In the genomic region with DNA sequence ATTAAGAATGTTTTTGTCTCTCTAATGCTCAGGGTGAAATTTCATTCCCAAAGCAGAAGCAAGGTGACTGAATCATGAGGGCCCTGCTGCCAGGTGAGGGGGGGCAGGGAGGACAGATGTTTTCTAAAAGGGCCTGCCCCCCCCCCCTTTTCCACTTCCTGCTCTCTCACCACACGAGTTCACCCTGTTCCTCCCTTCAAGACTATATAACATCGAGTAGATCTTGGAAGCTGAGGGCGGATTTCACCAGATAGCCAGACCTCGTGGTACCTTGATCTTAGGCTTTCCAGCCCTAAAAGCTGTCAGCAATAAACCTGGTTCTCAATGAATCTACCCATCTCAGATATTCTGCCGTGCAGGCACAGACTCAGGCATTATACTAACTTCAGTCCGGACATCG, we compare ENCODE assay signal across 21 mouse cellular contexts. TPM values are rescaled to one million over a fixed set of nuclear protein-coding genes. Genes with fewer than 3 reads are reported as not detected.
A peak's percentile ranks its signal among the peaks of the same experiment; 100 is the strongest.
DNase-seq lines count a peak whose midpoint lies in the region; ATAC-seq and TF ChIP-seq lines count a peak whose summit lies in the region.
"Had no signal": no experiment of that assay in that cellular context is flagged by ENCODE, and none has a peak within 500 bp of the region (broad histone marks: within the 10 kb centered on the region; RNA-seq: fewer than 3 reads in every experiment).

No protein-coding gene starts in this region.

- H3K27ac ChIP-seq in liver, embryonic 15.5 days (replicated peaks), result no peak overlapping the region
- no peak overlapping the region for H3K27ac ChIP-seq in liver, postnatal 0 days (ENCODE audit: low read depth)
- no peak overlapping the region for H3K27ac ChIP-seq in intestine, embryonic 16.5 days (ENCODE audit: low read length)
- no peak overlapping the region for H3K27ac ChIP-seq in midbrain, embryonic 10.5 days (replicated peaks)
- H3K27ac ChIP-seq: embryonic facial prominence, embryonic 13.5 days; forebrain, embryonic 13.5 days; heart, embryonic 13.5 days; hindbrain, embryonic 13.5 days; hindbrain, postnatal 0 days had no signal

- H3K4me1 ChIP-seq in liver, embryonic 15.5 days (replicated peaks), result peaks cover 17% of the 10 kb centered on the region
- peaks cover 3% of the 10 kb centered on the region for H3K4me1 ChIP-seq in liver, postnatal 0 days (ENCODE audit: insufficient read depth)
- H3K4me1 ChIP-seq in intestine, embryonic 16.5 days (ENCODE audit: control insufficient read depth, insufficient read depth, low read length), result no peaks in the 10 kb centered on the region
- peaks cover 18% of the 10 kb centered on the region for H3K4me1 ChIP-seq in midbrain, embryonic 10.5 days
- H3K4me1 ChIP-seq: embryonic facial prominence, embryonic 13.5 days; forebrain, embryonic 13.5 days; hindbrain, embryonic 13.5 days had no signal

- no peak overlapping the region for H3K9ac ChIP-seq in liver, embryonic 15.5 days
- H3K9ac ChIP-seq in liver, postnatal 0 days (replicated peaks), result no peak overlapping the region
- H3K9ac ChIP-seq in intestine, embryonic 16.5 days (ENCODE audit: low read depth, low read length), result no peak overlapping the region
- H3K9ac ChIP-seq: embryonic facial prominence, embryonic 13.5 days; forebrain, embryonic 13.5 days; forebrain, postnatal 0 days; heart, embryonic 13.5 days; hindbrain, embryonic 13.5 days had no signal

- no peak for TF ChIP-seq EP300 in liver, postnatal 0 days (IDR thresholded peaks at IDR 0.05; ENCODE audit: low read depth)

- 45% methylated on average over 7 of the region's 7 CpGs for WGBS in liver, embryonic 15.5 days (ENCODE audit: insufficient replicate concordance)
- WGBS in liver, postnatal 0 days (ENCODE audit: insufficient replicate concordance), result 39% methylated on average over 7 of the region's 7 CpGs
- 55% methylated on average over 7 of the region's 7 CpGs for WGBS in intestine, embryonic 16.5 days
- 74% methylated on average over 7 of the region's 7 CpGs for WGBS in midbrain, embryonic 10.5 days

- no peaks in the 10 kb centered on the region for H3K9me3 ChIP-seq in liver, embryonic 15.5 days (replicated peaks)
- H3K9me3 ChIP-seq in liver, postnatal 0 days (ENCODE audit: low read length), result no peaks in the 10 kb centered on the region
- H3K9me3 ChIP-seq in intestine, embryonic 16.5 days (ENCODE audit: control insufficient read depth, low read length), result peaks cover 5% of the 10 kb centered on the region; the same call in 1 of the 2 replicates
- peaks cover 4% of the 10 kb centered on the region; the same call in 1 of the 2 replicates for H3K9me3 ChIP-seq in midbrain, embryonic 10.5 days (replicated peaks)
- H3K9me3 ChIP-seq: forebrain, embryonic 13.5 days; G1E; hindbrain, embryonic 13.5 days had no signal

- TF ChIP-seq CTCF in liver, postnatal 0 days (IDR thresholded peaks at IDR 0.05; ENCODE audit: low read depth), result no peak

- no peaks in the 10 kb centered on the region for H3K36me3 ChIP-seq in liver, embryonic 15.5 days (replicated peaks)
- H3K36me3 ChIP-seq in liver, postnatal 0 days (replicated peaks; ENCODE audit: insufficient read depth, low read length), result no peaks in the 10 kb centered on the region
- no peaks in the 10 kb centered on the region for H3K36me3 ChIP-seq in intestine, embryonic 16.5 days (ENCODE audit: control insufficient read depth, insufficient read depth, low read length)
- no peaks in the 10 kb centered on the region for H3K36me3 ChIP-seq in midbrain, embryonic 10.5 days
- H3K36me3 ChIP-seq: embryonic facial prominence, embryonic 13.5 days; G1E; heart, embryonic 13.5 days; hindbrain, embryonic 13.5 days had no signal

- H3K4me2 ChIP-seq in liver, embryonic 15.5 days, result peak overlapping the region; percentile 36; the same call in 1 of the 2 replicates
- H3K4me2 ChIP-seq in liver, postnatal 0 days (ENCODE audit: low read depth, low read length), result no peak overlapping the region
- no peak overlapping the region for H3K4me2 ChIP-seq in intestine, embryonic 16.5 days (ENCODE audit: low read depth, low read length)
- H3K4me2 ChIP-seq: embryonic facial prominence, embryonic 13.5 days; forebrain, embryonic 13.5 days; heart, embryonic 13.5 days; hindbrain, embryonic 13.5 days had no signal

- H3K27me3 ChIP-seq in liver, embryonic 15.5 days, result no peaks in the 10 kb centered on the region
- H3K27me3 ChIP-seq in liver, postnatal 0 days (ENCODE audit: insufficient read depth, low read length), result no peaks in the 10 kb centered on the region
- H3K27me3 ChIP-seq in intestine, embryonic 16.5 days (replicated peaks; ENCODE audit: control insufficient read depth, insufficient read depth, low read length), result no peaks in the 10 kb centered on the region
- H3K27me3 ChIP-seq in midbrain, embryonic 10.5 days (ENCODE audit: low read depth, poor library complexity, severe bottlenecking), result 0 out of 2 replicates have a peak, but pooled peaks cover 7% of the 10 kb centered on the region
- H3K27me3 ChIP-seq: embryonic facial prominence, embryonic 13.5 days; forebrain, embryonic 13.5 days; heart, embryonic 13.5 days; hindbrain, embryonic 13.5 days had no signal

- ATAC-seq in liver, embryonic 15.5 days (ENCODE audit: insufficient read depth), result no peak
- ATAC-seq in liver, postnatal 0 days, result no peak
- no peak for ATAC-seq in intestine, embryonic 16.5 days
- ATAC-seq: forebrain, embryonic 13.5 days; forebrain, postnatal 0 days; hindbrain, postnatal 0 days had no signal

- no peak for DNase-seq in liver, postnatal 0 days
- DNase-seq in CD4-positive helper T cell, adult 2 months (ENCODE audit: low read depth, low spot score), result peak; percentile 44
- DNase-seq in T-cell, adult 2 months (ENCODE audit: low spot score), result peak; percentile 31
- peak; percentile 37 for DNase-seq in thymus, postnatal 25 days
- no peak for DNase-seq in right cerebral cortex, postnatal 25 days
- DNase-seq in midbrain, embryonic 10.5 days (ENCODE audit: low spot score), result no peak
- DNase-seq: adrenal gland, postnatal 14 days; cerebellum, adult 11-12 months; cerebellum, adult 9-10 months; cerebellum, postnatal 25 days; forebrain, postnatal 0 days; gastrocnemius, postnatal 14 days had no signal

- no peak overlapping the region for H3K4me3 ChIP-seq in liver, embryonic 15.5 days (replicated peaks)
- no peak overlapping the region for H3K4me3 ChIP-seq in liver, postnatal 0 days (ENCODE audit: low read depth, low read length)
- H3K4me3 ChIP-seq in intestine, embryonic 16.5 days (ENCODE audit: low read length), result no peak overlapping the region
- H3K4me3 ChIP-seq in midbrain, embryonic 10.5 days, result no peak overlapping the region
- H3K4me3 ChIP-seq: embryonic facial prominence, embryonic 13.5 days; forebrain, embryonic 13.5 days; heart, embryonic 13.5 days; hindbrain, embryonic 13.5 days had no signal

RNA-seq across cellular contexts. Expression of gene Slc47a2, which starts 32.3 kb away (rescaled TPM):
- polyA plus RNA-seq in liver, embryonic 15.5 days (2015; fragmentation: Nextera tagmentation; extraction: Ambion mirVana), result 0.03 and 0.06 TPM in 2 replicates
- polyA plus RNA-seq in liver, postnatal 0 days (2015; fragmentation: Nextera tagmentation; extraction: Ambion mirVana), result not detected in 2 replicates
- polyA plus RNA-seq in intestine, embryonic 16.5 days (2015; fragmentation: Nextera tagmentation; extraction: Ambion mirVana), result not detected in 2 replicates
- polyA plus RNA-seq in midbrain, embryonic 10.5 days (2016; fragmentation: Nextera tagmentation; extraction: Ambion mirVana), result not detected in 2 replicates
- polyA plus RNA-seq: activated CD4-positive, CD25-positive, alpha-beta regulatory T cell, adult 4 months; embryonic facial prominence, embryonic 13.5 days; forebrain, embryonic 13.5 days; forebrain, postnatal 0 days; G1E; heart, embryonic 13.5 days had no signal

RNA-seq across cellular contexts. Expression of gene Aldh3a2, which starts 43.1 kb away (rescaled TPM):
- 32.4 and 33.0 TPM in 2 replicates for polyA plus RNA-seq in liver, embryonic 15.5 days (2015; fragmentation: Nextera tagmentation; extraction: Ambion mirVana)
- 89.8 and 93.3 TPM in 2 replicates for polyA plus RNA-seq in liver, postnatal 0 days (2015; fragmentation: Nextera tagmentation; extraction: Ambion mirVana)
- polyA plus RNA-seq in intestine, embryonic 16.5 days (2015; fragmentation: Nextera tagmentation; extraction: Ambion mirVana), result 63.7 and 66.0 TPM in 2 replicates
- 19.7 and 22.3 TPM in 2 replicates for polyA plus RNA-seq in midbrain, embryonic 10.5 days (2016; fragmentation: Nextera tagmentation; extraction: Ambion mirVana)

Comparison
In these comparisons a context has a peak if more than half of its experiments do, and no peak if none do; other contexts are left out.
1. DNase-seq: peak in CD4-positive helper T cell, adult 2 months (single experiment), T-cell, adult 2 months (single experiment) and thymus, postnatal 25 days (single experiment); none in liver, postnatal 0 days (single experiment), right cerebral cortex, postnatal 25 days (single experiment) and midbrain, embryonic 10.5 days (single experiment).